Mouse (Mus musculus) liver, postnatal 0 days (tissue): Measurements from ENCODE around the gene Ttll1.

Source experiments
- CTCF ChIP-seq: sonication (generic); IDR thresholded peaks from 2 replicates; pipeline ENCODE4 v1.5.1; 2016; ENCODE audit warnings: antibody characterized with exemption, low read depth
- EP300 ChIP-seq: IDR thresholded peaks from 2 replicates; pipeline ENCODE4 v1.6.1; 2016; ENCODE audit warnings: antibody characterized with exemption, low read depth, mild to moderate bottlenecking

GRCm38 (mm10) chr15:83436541-83436940 is 74.2 kb downstream of the Ttll1 start:
- TF ChIP-seq CTCF, result no peak
- TF ChIP-seq EP300, result no peak
